Mouse (Mus musculus) lung, postnatal 0 days (tissue): ENCODE measurements at regions not wholly inside any gene's neighbourhood (a gene's known extent, or its start where the extent isn't known, plus 50 kb on each side); places are given as distances from the start of the nearest gene placed in this dataset.
A peak's percentile ranks its signal among the peaks of the same experiment; 100 is the strongest.

Experiments
- ATAC-seq: fragments of 200-750 bp; cut with Nextera tagmentation; 2 replicates; pipeline ENCODE4 v1.8.0; 2017; ENCODE audit warnings: moderate library complexity
- DNase-seq: peaks from one replicate; pipeline ENCODE4 v3.0.0-alpha.2; 2016; ENCODE audit warnings: low spot score
- H3K27ac ChIP-seq: fragments of 300-500 bp; sonication (generic); 2 replicates; pipeline ENCODE4 v1.5.1; 2014; ENCODE audit warnings: antibody characterized with exemption, mild to moderate bottlenecking, low read length, mixed read lengths
- H3K27me3 ChIP-seq: fragments of 300-500 bp; sonication (generic); replicated peaks from 2 replicates; pipeline ENCODE4 v1.6.1; 2014; ENCODE audit warnings: low read length, mixed read lengths; ENCODE audit not compliant: insufficient read depth
- H3K36me3 ChIP-seq: fragments of 300-500 bp; sonication (generic); 2 replicates; pipeline ENCODE4 v1.6.1; 2014; ENCODE audit warnings: low read length, mixed read lengths; ENCODE audit not compliant: insufficient read depth
- H3K4me1 ChIP-seq: fragments of 300-500 bp; sonication (generic); 2 replicates; pipeline ENCODE4 v1.6.1; 2014; ENCODE audit warnings: antibody characterized with exemption, low read depth, low read length, mixed read lengths; ENCODE audit not compliant: insufficient read depth
- H3K4me2 ChIP-seq: fragments of 300-500 bp; sonication (generic); replicated peaks from 2 replicates; pipeline ENCODE4 v1.6.1; 2014; ENCODE audit warnings: low read depth, mild to moderate bottlenecking, low read length, moderate library complexity, mixed read lengths
- H3K4me3 ChIP-seq: fragments of 300-500 bp; sonication (generic); 2 replicates; pipeline ENCODE4 v1.5.1; 2014; ENCODE audit warnings: low read depth, low read length
- H3K9ac ChIP-seq: fragments of 300-500 bp; sonication (generic); replicated peaks from 2 replicates; pipeline ENCODE4 v1.6.1; 2014; ENCODE audit warnings: low read depth, mild to moderate bottlenecking
- H3K9me3 ChIP-seq: fragments of 300-500 bp; sonication (generic); 2 replicates; pipeline ENCODE4 v1.6.1; 2016; ENCODE audit warnings: low read length, mixed read lengths
- CTCF ChIP-seq: IDR thresholded peaks from 2 replicates; pipeline ENCODE4 v1.5.1; 2016; ENCODE audit warnings: antibody characterized with exemption, mild to moderate bottlenecking
- EP300 ChIP-seq: IDR thresholded peaks from 2 replicates; pipeline ENCODE4 v1.6.1; 2016; ENCODE audit warnings: antibody characterized with exemption, mild to moderate bottlenecking, control low read depth
- WGBS: fragments of 180-500 bp; shearing (Covaris S2); extraction: QIAGEN DNeasy Blood & Tissue Kit; methylation state at CpG from one replicate; pipeline ENCODE4 v1.1.7; 2014; 5-methylcytosine and 5-hydroxymethylcytosine counted together

GRCm38 (mm10) chr3:38820787-38821186 lies 66.0 kb upstream of the Fat4 start:
- Histone ChIP-seq H3K27ac (no peak overlapping the region), H3K4me1 (no peaks in the 10 kb centered on the region), H3K4me2 (peak overlapping the region; percentile 18; the same call in 1 of the 2 replicates), H3K4me3 (no peak overlapping the region), H3K36me3 (no peaks in the 10 kb centered on the region), H3K9ac (no peak overlapping the region), H3K27me3 (no peaks in the 10 kb centered on the region), H3K9me3 (no peaks in the 10 kb centered on the region)
- ATAC-seq = no peak
- no peak for TF ChIP-seq EP300
- TF ChIP-seq CTCF = no peak
- 40% methylated on average over 9 of the region's 9 CpGs for WGBS
- no peak for DNase-seq

GRCm38 (mm10) chr3:38820315-38820714 lies 66.4 kb upstream of the Fat4 start:
- H3K4me2 ChIP-seq = no peak overlapping the region
- WGBS = 76% methylated on average over 7 of the region's 7 CpGs
- H3K9me3 ChIP-seq = no peaks in the 10 kb centered on the region
- H3K4me3 ChIP-seq = no peak overlapping the region
- H3K27me3 ChIP-seq = no peaks in the 10 kb centered on the region
- peak; percentile 30 for ATAC-seq
- no peak overlapping the region for H3K9ac ChIP-seq
- no peak for DNase-seq
- H3K36me3 ChIP-seq = no peaks in the 10 kb centered on the region
- no peaks in the 10 kb centered on the region for H3K4me1 ChIP-seq
- H3K27ac ChIP-seq = no peak overlapping the region
- no peak for TF ChIP-seq EP300

- TF ChIP-seq EP300 = no peak
- TF ChIP-seq CTCF = no peak
- no peak for DNase-seq
- no peak overlapping the region for H3K27ac ChIP-seq
- no peaks in the 10 kb centered on the region for H3K36me3 ChIP-seq
- H3K4me3 ChIP-seq = no peak overlapping the region
- 80% methylated on average over 5 of the region's 5 CpGs for WGBS
- H3K9ac ChIP-seq = no peak overlapping the region
- no peaks in the 10 kb centered on the region for H3K4me1 ChIP-seq
- H3K4me2 ChIP-seq = no peak overlapping the region
- H3K27me3 ChIP-seq = no peaks in the 10 kb centered on the region
- no peaks in the 10 kb centered on the region for H3K9me3 ChIP-seq
- ATAC-seq = no peak
Measured at GRCm38 (mm10) chr3:38817651-38818050, 69.1 kb upstream of the Fat4 start.

GRCm38 (mm10) chr3:38812457-38812856 lies 74.3 kb upstream of the Fat4 start:
- Histone ChIP-seq H3K4me3 (no peak overlapping the region), H3K4me1 (no peaks in the 10 kb centered on the region), H3K27me3 (no peaks in the 10 kb centered on the region), H3K27ac (no peak overlapping the region), H3K9me3 (no peaks in the 10 kb centered on the region), H3K36me3 (no peaks in the 10 kb centered on the region), H3K4me2 (no peak overlapping the region), H3K9ac (no peak overlapping the region)
- DNase-seq (no peak), ATAC-seq (no peak)
- WGBS = 89% methylated on average over 4 of the region's 4 CpGs
- TF ChIP-seq EP300 = no peak
- no peak for TF ChIP-seq CTCF

- TF ChIP-seq EP300 (no peak), CTCF (peak; percentile 41)
- 83% methylated on average over 8 of the region's 8 CpGs for whole genome bisulfite sequencing
Measured at GRCm38 (mm10) chr3:38811635-38812034, 75.1 kb upstream of the Fat4 start.

GRCm38 (mm10) chr3:38806469-38807055 lies 80.2 kb upstream of the Fat4 start:
- Histone ChIP-seq H3K9ac (no peak overlapping the region), H3K36me3 (no peaks in the 10 kb centered on the region), H3K4me3 (no peak overlapping the region), H3K27me3 (no peaks in the 10 kb centered on the region), H3K4me1 (no peaks in the 10 kb centered on the region), H3K4me2 (no peak overlapping the region), H3K9me3 (no peaks in the 10 kb centered on the region), H3K27ac (no peak overlapping the region)
- ATAC-seq = no peak
- no peak for DNase-seq
- WGBS = 50% methylated on average over 1 of the region's 1 CpGs
- no peak for TF ChIP-seq EP300
- TF ChIP-seq CTCF = no peak

More at GRCm38 (mm10) chr3:38811635-38812034, 75.1 kb upstream of the Fat4 start:
- H3K27me3 ChIP-seq = no peaks in the 10 kb centered on the region
- no peak overlapping the region for H3K9ac ChIP-seq
- no peak overlapping the region for H3K4me3 ChIP-seq
- no peaks in the 10 kb centered on the region for H3K36me3 ChIP-seq
- no peaks in the 10 kb centered on the region for H3K9me3 ChIP-seq
- H3K4me2 ChIP-seq = no peak overlapping the region
- ATAC-seq (no peak), DNase-seq (no peak)
- H3K4me1 ChIP-seq = no peaks in the 10 kb centered on the region
- H3K27ac ChIP-seq = no peak overlapping the region

GRCm38 (mm10) chr3:38806036-38806435 lies 80.7 kb upstream of the Fat4 start:
- ATAC-seq (peak; percentile 79), DNase-seq (peak; percentile 61)
- no peaks in the 10 kb centered on the region for H3K4me1 ChIP-seq
- no peak overlapping the region for H3K9ac ChIP-seq
- TF ChIP-seq CTCF (no peak), EP300 (no peak)
- no peaks in the 10 kb centered on the region for H3K27me3 ChIP-seq
- no peak overlapping the region for H3K27ac ChIP-seq
- WGBS = 48% methylated on average over 5 of the region's 5 CpGs
- no peaks in the 10 kb centered on the region for H3K36me3 ChIP-seq
- H3K4me2 ChIP-seq = no peak overlapping the region
- H3K9me3 ChIP-seq = no peaks in the 10 kb centered on the region
- H3K4me3 ChIP-seq = no peak overlapping the region
